Mouse (Mus musculus) neutrophil, adult 5-6 weeks (primary cell): Measurements from ENCODE around the gene Gpr156. TPM values are rescaled to one million over a fixed set of nuclear protein-coding genes. Genes with fewer than 3 reads are reported as not detected.
"Not testable (repeated sequence)": the region's sequence is repeated elsewhere in the genome, so short reads cannot be mapped to it uniquely, and the experiment has no call there.

ENCODE experiments used
- ATAC-seq: fragments of 151-379, 151-347 bp; 2 replicates; pipeline ENCODE4 v1.8.0; 2017; ENCODE audit warnings: mild to moderate bottlenecking, moderate TSS enrichment; ENCODE audit not compliant: insufficient number of reproducible peaks, poor library complexity, low FRiP score, severe bottlenecking; ENCODE audit errors: extremely low read depth
- total RNA-seq: library from RNA; stranded (forward); fragments of 200-1000 nt; gene quantifications from 2 replicates; pipeline ENCODE4 v1.2.3, GENCODE M21; 2017

The Gpr156 gene
- total RNA-seq, 1 experiment from 2014 or later: not detected

DNA sequence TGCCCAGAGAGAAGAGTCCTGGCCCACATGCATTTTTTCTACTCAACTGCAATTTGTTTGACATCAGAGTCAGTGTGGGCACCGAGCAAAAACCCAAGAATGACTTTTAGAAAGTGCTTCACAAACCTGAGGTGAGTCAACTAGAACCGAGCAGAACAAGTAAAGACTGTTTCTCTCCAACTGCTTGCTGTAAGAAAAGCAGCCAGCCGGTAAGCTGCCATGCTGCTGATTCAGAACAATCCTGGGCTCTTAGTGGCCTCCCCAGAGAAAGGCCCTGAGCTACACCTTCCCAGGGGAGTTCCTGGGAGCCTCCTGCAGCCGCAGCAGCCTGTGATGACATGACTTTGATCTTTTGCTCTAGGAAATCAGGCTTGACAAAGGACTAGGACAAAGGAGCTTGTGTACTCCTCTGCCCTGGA, 101.7 kb downstream of the Gpr156 start:
- no peak for ATAC-seq

DNA sequence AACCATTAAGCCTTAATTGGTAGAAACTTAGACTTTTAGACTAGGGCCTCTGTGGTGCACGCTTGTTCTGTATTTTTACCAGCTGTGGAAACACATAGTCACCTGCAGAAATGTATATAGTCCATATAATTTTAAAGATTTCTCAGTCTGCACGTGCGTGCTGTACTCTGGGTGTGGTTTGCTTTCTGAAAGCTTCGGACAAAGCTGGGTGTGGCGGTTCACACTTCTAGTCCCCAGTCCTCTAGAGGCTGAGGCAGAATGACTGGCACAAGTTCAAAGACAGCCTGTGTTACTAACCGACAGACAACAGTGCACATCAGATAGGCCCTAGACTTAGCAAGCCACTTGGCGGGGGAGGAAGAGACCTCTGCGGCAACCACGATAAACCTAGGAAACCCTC, 116.3 kb downstream of the Gpr156 start:
- ATAC-seq: no peak

DNA sequence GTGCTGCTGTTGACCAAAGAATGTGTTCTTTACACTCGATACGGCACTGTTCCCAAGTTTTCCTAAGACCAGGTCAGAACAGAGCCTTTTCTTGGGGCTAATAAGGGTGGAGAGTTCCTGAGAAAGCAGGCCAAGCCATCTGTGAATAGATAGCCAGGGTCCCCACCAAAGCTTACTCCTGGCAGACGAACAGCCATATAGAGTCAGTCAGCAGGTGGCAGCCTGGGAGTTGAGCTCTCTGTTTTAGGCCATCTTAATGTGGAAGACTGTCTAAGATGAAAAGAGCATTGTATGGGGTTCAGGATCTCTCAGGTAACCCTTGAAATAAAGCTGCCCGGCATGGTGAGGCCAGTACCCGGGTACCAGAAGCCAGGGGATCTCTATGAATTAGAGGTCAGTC, 116.8 kb downstream of the Gpr156 start:
- ATAC-seq: no peak

DNA sequence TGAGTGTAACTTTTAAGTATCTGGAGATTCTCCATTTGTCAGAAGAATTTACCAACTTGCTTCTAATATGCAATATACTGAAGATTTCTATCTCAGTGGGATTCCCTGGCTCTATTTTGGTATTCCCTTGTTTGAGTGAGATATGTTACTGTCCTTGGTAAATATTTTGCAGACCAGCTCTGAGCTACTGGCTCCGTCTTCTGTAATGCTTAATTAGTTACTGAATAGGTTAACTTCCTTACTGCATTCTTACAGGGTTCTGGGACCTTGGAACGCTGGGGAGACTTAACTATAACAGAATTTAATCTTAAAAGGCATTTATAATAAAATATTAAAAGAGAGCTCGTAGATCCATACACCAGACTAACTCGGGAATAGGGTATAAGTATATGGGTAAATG, 121.8 kb downstream of the Gpr156 start:
- not testable (repeated sequence) for ATAC-seq

DNA sequence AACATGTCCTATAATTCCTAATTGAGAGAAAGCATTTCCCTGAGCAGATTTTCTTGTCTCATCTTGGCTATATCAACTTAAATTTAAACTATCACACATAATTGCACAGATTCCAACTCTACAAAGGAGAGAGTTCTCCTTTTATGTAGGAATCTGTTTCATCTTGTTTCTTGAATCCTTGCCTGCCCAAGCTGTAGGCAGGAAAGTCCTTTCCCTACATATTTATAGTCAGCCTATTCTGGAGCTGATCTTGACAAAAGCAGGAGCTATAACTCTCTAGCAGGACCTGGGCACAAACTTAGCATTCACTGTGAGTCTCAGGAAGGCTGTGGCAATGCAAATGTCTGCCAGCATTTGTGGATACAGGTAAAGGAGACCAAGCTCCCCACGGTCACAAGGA, 125.9 kb downstream of the Gpr156 start:
- no peak for ATAC-seq

DNA sequence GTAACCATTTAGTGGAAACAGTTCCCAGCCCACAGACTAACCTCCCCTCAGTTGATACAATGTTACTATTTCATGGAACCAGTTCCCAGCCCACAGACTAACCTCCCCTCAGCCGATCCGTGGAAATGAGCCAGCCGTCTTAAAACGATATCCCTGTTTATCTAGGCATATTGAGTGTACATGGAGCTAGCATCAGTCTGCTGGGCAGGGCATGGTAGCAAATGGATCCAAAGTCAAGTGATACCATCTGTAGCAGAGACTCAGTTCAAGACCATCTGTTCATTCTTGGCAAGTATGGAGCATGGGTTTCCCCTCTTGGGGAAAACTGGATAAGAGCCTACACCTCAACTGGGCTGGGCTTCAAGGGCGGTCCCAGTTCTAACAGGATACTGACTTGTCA, 128.3 kb downstream of the Gpr156 start:
- no peak for ATAC-seq

DNA sequence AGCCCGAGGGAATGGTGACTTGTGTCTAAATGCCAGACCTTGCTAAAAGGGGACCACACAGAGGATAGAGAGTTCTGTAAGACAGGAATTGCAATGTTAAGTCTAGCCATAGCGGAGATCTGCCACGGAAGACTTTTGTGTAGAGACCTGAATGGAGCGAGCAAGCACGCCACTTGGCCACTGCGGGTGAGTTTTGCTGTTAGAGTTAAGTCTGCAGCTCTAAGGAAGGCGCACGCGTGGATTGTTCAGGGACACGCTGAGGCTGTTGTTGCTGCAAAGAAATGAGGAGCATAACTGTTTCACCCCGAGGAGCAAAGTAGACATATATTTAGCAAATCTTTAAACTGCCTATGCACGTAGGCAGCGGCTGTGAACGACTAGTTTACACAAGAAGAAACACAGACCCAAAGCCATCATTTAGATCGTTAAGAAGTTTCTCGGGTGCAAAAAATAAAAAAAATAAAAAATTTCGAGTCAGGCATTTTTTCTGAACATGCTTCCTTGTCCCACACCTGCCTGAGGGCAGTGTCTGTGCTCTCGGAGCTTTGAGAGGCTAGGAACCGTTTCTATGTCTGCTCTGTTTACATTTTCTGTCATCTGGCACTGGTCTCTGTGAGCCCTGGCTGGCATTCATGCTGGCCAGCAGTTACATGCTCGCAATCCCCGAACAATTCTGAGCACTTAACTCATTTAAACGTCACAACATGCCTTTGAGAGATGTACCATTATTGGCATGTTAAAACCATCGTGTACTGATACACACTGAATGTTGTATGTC, 131.7 kb downstream of the Gpr156 start:
- ATAC-seq: no peak

Other genes starting within 250 kb of the Gpr156 start
- gene Fstl1, start 139.6 kb upstream of the Gpr156 start, total RNA-seq: 0.12 and 0.47 TPM in 2 replicates
- gene Gm36028, start 55.4 kb upstream of the Gpr156 start, total RNA-seq: not detected in 2 replicates
- 13.5 and 15.7 TPM in 2 replicates for gene Lrrc58, start 48.1 kb upstream of the Gpr156 start, total RNA-seq
- gene Gsk3b, start 172.5 kb downstream of the Gpr156 start, total RNA-seq: 54.5 and 60.2 TPM in 2 replicates